Mouse (Mus musculus): Measurements from ENCODE around the gene Pgm1.

DNA sequence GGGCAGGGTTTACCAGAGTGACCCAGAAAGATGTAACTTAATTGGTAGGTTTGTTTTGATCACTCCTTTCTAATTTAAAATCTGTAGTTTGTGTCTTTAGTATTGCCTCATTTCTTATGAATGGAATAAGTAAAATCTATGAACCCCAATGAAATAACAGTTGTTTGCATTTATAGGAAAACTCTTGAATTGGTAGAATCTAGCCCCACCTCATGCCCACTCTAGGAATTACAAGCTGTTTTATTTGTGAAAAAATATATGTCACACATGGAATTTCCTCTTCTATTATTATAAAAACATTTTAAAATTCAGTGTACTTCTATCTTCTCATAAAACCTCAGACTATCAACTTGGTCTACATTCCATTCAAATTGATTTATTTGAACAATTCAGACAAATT is 47.3 kb upstream of the Pgm1 start:
- TF ChIP-seq CTCF (IDR thresholded peaks at IDR 0.05; ENCODE audit: low read depth, low read length) = no peak
- no peak for TF ChIP-seq GATA2 (IDR thresholded peaks at IDR 0.05; ENCODE audit: borderline replicate concordance, low read depth, low read length)
- no peak for TF ChIP-seq TAL1 (conservative IDR thresholded peaks at IDR 0.05; ENCODE audit: low read depth, low read length)
- no peak for TF ChIP-seq POLR2AphosphoS5 (IDR thresholded peaks at IDR 0.05; ENCODE audit: insufficient replicate concordance, low read depth, low read length)

Measured in G1E (cell line).